Mouse (Mus musculus) ES-Bruce4 (cell line): Measurements from ENCODE around the gene Cyp4f16.
"Not testable (repeated sequence)": the region's sequence is repeated elsewhere in the genome, so short reads cannot be mapped to it uniquely, and the experiment has no call there.

ENCODE experiments used
- CTCF ChIP-seq: IDR thresholded peaks from one replicate; pipeline ENCODE4 v1.8.1; 2011; ENCODE audit warnings: low read depth, low read length
- POLR2A ChIP-seq: IDR thresholded peaks from one replicate; pipeline ENCODE4 v1.8.1; 2011; ENCODE audit warnings: low read length; ENCODE audit not compliant: insufficient read depth

DNA sequence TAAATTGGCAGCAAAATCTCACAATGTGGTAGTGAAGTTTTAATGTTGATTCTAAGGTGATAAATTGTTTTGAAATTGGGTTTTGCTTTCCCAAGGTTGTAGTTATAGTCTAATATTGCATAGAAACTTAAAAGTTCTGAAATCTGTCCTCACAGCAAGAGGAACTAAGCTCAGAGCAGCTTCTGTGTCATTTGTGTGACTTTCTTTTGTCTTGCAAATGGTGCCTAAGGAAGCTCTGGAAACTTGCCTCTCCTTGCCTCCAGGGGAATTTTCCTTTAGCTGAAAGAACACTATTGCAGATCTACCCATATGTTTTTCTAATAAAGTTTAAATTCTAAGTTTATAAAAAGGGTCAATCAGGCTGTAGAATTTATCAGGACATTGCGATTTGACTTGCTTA, 16.7 kb downstream of the Cyp4f16 start:
- TF ChIP-seq POLR2A, CTCF: not testable (repeated sequence)
